Mouse (Mus musculus) heart, postnatal 14 days (tissue): ENCODE measurements at regions not wholly inside any gene's neighbourhood (a gene's known extent, or its start where the extent isn't known, plus 50 kb on each side); places are given as distances from the start of the nearest gene placed in this dataset.
"Not testable (repeated sequence)": the region's sequence is repeated elsewhere in the genome, so short reads cannot be mapped to it uniquely, and the experiment has no call there.

ENCODE experiments used
- DNase-seq, 2 experiments: peaks; one replicate each; pipeline ENCODE4 v3.0.0; 2021 to 2022
- intact Hi-C: fragments of 180-260 bp; cut with DNase I; formaldehyde crosslinking; loops from one replicate; pipeline ENCODE4 v1.15.1; 2025

GRCm38 (mm10) chr13:19300320-19301011 is 95.1 kb downstream of the Stard3nl start:
- DNase-seq, intact Hi-C loops: not testable (repeated sequence)

- no peak for DNase-seq
- intact Hi-C loops: no loop called here
Observed at GRCm38 (mm10) chr13:19296325-19296724, 99.3 kb downstream of the Stard3nl start.

- DNase-seq: no peak
- intact Hi-C loops: no loop called here
Observed at GRCm38 (mm10) chr13:19293041-19293440, 102.6 kb downstream of the Stard3nl start.

- intact Hi-C loops: no loop called here
- DNase-seq: no peak
Observed at GRCm38 (mm10) chr13:19283161-19283560, 112.4 kb downstream of the Stard3nl start.

- DNase-seq, intact Hi-C loops: not testable (repeated sequence)
Observed at GRCm38 (mm10) chr13:19272548-19273295, 122.9 kb downstream of the Stard3nl start.

- intact Hi-C loops, DNase-seq: not testable (repeated sequence)
Observed at GRCm38 (mm10) chr13:19264996-19265395, 130.6 kb downstream of the Stard3nl start.

- intact Hi-C loops, DNase-seq: not testable (repeated sequence)
Observed at GRCm38 (mm10) chr13:19246558-19246957, 149.0 kb downstream of the Stard3nl start.

GRCm38 (mm10) chr13:19242580-19242979 is 153.0 kb downstream of the Stard3nl start:
- intact Hi-C loops: not testable (repeated sequence)

GRCm38 (mm10) chr13:19236340-19236739 is 159.3 kb downstream of the Stard3nl start:
- intact Hi-C loops: no loop called here
- peak in 1 of 2 experiments; percentile 2 for DNase-seq

More at GRCm38 (mm10) chr13:19242580-19242979, 153.0 kb downstream of the Stard3nl start:
- DNase-seq: not testable (repeated sequence)

- intact Hi-C loops: no loop called here
Observed at GRCm38 (mm10) chr13:19234700-19235374, 160.8 kb downstream of the Stard3nl start.

GRCm38 (mm10) chr13:19220004-19220403 is 175.6 kb downstream of the Stard3nl start:
- intact Hi-C loops, DNase-seq: not testable (repeated sequence)

More at GRCm38 (mm10) chr13:19234700-19235374, 160.8 kb downstream of the Stard3nl start:
- no peak for DNase-seq

- intact Hi-C loops, DNase-seq: not testable (repeated sequence)
Observed at GRCm38 (mm10) chr13:19219383-19219991, 176.1 kb downstream of the Stard3nl start.

- intact Hi-C loops: no loop called here
- no peak for DNase-seq
Observed at GRCm38 (mm10) chr13:19204669-19205068, 190.9 kb downstream of the Stard3nl start.

GRCm38 (mm10) chr13:19202320-19202719 is 193.3 kb downstream of the Stard3nl start:
- DNase-seq, intact Hi-C loops: not testable (repeated sequence)
